Mouse (Mus musculus) bone marrow, adult 2 months (tissue): ENCODE results near the gene Nkiras2. TPM values are rescaled to one million over a fixed set of nuclear protein-coding genes. Genes with fewer than 3 reads are reported as not detected.

Experiments used
- H3K27ac ChIP-seq: fragments of 200-500 bp; 2 replicates; pipeline ENCODE4 v1.5.1; 2012; ENCODE audit warnings: low read depth, mild to moderate bottlenecking, control low read depth, inconsistent platforms, low read length; ENCODE audit not compliant: control insufficient read depth, poor library complexity, insufficient read depth
- H3K4me1 ChIP-seq: fragments of 200-500 bp; 2 replicates; pipeline ENCODE4 v1.6.1; 2011; ENCODE audit warnings: low read length; ENCODE audit not compliant: control insufficient read depth, insufficient read depth
- H3K4me3 ChIP-seq: fragments of 200-500 bp; replicated peaks from 2 replicates; pipeline ENCODE3; 2011; ENCODE audit warnings: mild to moderate bottlenecking, low read depth, low read length, control low read depth; ENCODE audit not compliant: control insufficient read depth
- CTCF ChIP-seq: fragments of 200-500 bp; IDR thresholded peaks from 2 replicates; pipeline ENCODE4 v1.5.1; 2011; ENCODE audit warnings: low read length, control low read depth; ENCODE audit not compliant: control insufficient read depth, insufficient read depth
- POLR2A ChIP-seq: fragments of 200-500 bp; IDR thresholded peaks from 2 replicates; pipeline ENCODE4 v1.6.1; 2011; ENCODE audit warnings: low read depth, mild to moderate bottlenecking, control low read depth, low read length, borderline replicate concordance; ENCODE audit not compliant: control insufficient read depth
- WGBS: fragments of 180-500 bp; shearing (Covaris S2); methylation state at CpG from one replicate; pipeline ENCODE4 v1.1.7; 2018; 5-methylcytosine and 5-hydroxymethylcytosine counted together
- polyA plus RNA-seq: library from polyadenylated mRNA; stranded (reverse); fragments of >200 nt; gene quantifications from 2 replicates; pipeline ENCODE4 v1.2.4, GENCODE M21; 2011; ENCODE audit warnings: low replicate concordance; ENCODE audit not compliant: missing spikeins, insufficient read depth, insufficient read length

Nkiras2 gene
- polyA plus RNA-seq, 1 experiment: 13.1 TPM

- Histone ChIP-seq H3K4me1 (peaks cover 1% of the 10 kb centered on the region; the same call in 1 of the 2 replicates), H3K4me3 (no peak overlapping the region), H3K27ac (no peak overlapping the region)
- no peak for TF ChIP-seq CTCF
- TF ChIP-seq POLR2A: no peak
- WGBS: 88% methylated on average over 2 of the region's 2 CpGs
Observed at GRCm38 (mm10) chr11:100588462-100588861, 30.6 kb upstream of the Nkiras2 start.

- WGBS: 94% methylated on average over 11 of the region's 11 CpGs
- no peak overlapping the region for H3K4me3 ChIP-seq
- no peak overlapping the region for H3K27ac ChIP-seq
- H3K4me1 ChIP-seq: no peaks in the 10 kb centered on the region
- no peak for TF ChIP-seq POLR2A
- no peak for TF ChIP-seq CTCF
Observed at GRCm38 (mm10) chr11:100592346-100593046, 26.5 kb upstream of the Nkiras2 start.

- no peak overlapping the region for H3K4me3 ChIP-seq
- TF ChIP-seq CTCF (no peak), POLR2A (no peak)
- H3K27ac ChIP-seq: no peak overlapping the region
- 89% methylated on average over 7 of the region's 7 CpGs for WGBS
- no peaks in the 10 kb centered on the region; the same call in 1 of the 2 replicates for H3K4me1 ChIP-seq
Observed at GRCm38 (mm10) chr11:100594608-100595007, 24.4 kb upstream of the Nkiras2 start.

GRCm38 (mm10) chr11:100595533-100595932, 23.5 kb upstream of the Nkiras2 start:
- WGBS: 81% methylated on average over 4 of the region's 4 CpGs

GRCm38 (mm10) chr11:100598074-100598473, 21.0 kb upstream of the Nkiras2 start:
- Histone ChIP-seq H3K4me1 (no peaks in the 10 kb centered on the region; the same call in 1 of the 2 replicates), H3K27ac (no peak overlapping the region), H3K4me3 (no peak overlapping the region)
- no peak for TF ChIP-seq CTCF
- no peak for TF ChIP-seq POLR2A
- WGBS: 80% methylated on average over 4 of the region's 4 CpGs

More at GRCm38 (mm10) chr11:100595533-100595932, 23.5 kb upstream of the Nkiras2 start:
- H3K27ac ChIP-seq: no peak overlapping the region
- H3K4me3 ChIP-seq: no peak overlapping the region
- TF ChIP-seq POLR2A (no peak), CTCF (no peak)
- no peaks in the 10 kb centered on the region; the same call in 1 of the 2 replicates for H3K4me1 ChIP-seq

- Histone ChIP-seq H3K4me1 (no peaks in the 10 kb centered on the region; the same call in 1 of the 2 replicates), H3K27ac (no peak overlapping the region), H3K4me3 (no peak overlapping the region)
- TF ChIP-seq POLR2A (no peak), CTCF (no peak)
- 93% methylated on average over 3 of the region's 3 CpGs for WGBS
Observed at GRCm38 (mm10) chr11:100601372-100601771, 17.7 kb upstream of the Nkiras2 start.

- WGBS: 87% methylated on average over 9 of the region's 9 CpGs
Observed at GRCm38 (mm10) chr11:100603155-100603554, 15.9 kb upstream of the Nkiras2 start.

GRCm38 (mm10) chr11:100603813-100604212, 15.2 kb upstream of the Nkiras2 start:
- no peak overlapping the region for H3K27ac ChIP-seq

More at GRCm38 (mm10) chr11:100603155-100603554, 15.9 kb upstream of the Nkiras2 start:
- Histone ChIP-seq H3K27ac (no peak overlapping the region), H3K4me3 (no peak overlapping the region), H3K4me1 (no peaks in the 10 kb centered on the region)
- TF ChIP-seq CTCF (no peak), POLR2A (no peak)

GRCm38 (mm10) chr11:100604321-100605005, 14.6 kb upstream of the Nkiras2 start:
- TF ChIP-seq POLR2A (no peak), CTCF (no peak)
- Histone ChIP-seq H3K27ac (no peak overlapping the region), H3K4me3 (no peak overlapping the region), H3K4me1 (peaks cover 1% of the 10 kb centered on the region)
- WGBS: 77% methylated on average over 4 of the region's 4 CpGs

More at GRCm38 (mm10) chr11:100603813-100604212, 15.2 kb upstream of the Nkiras2 start:
- Histone ChIP-seq H3K4me3 (no peak overlapping the region), H3K4me1 (peaks cover 1% of the 10 kb centered on the region)
- TF ChIP-seq POLR2A: no peak
- WGBS: 82% methylated on average over 8 of the region's 8 CpGs
